Mouse (Mus musculus): ENCODE measurements around the gene Flrt3.

Flrt3 gene

GRCm38 (mm10) chr2:140670963-140671702 is at the start of gene Flrt3:
TSS of gene Flrt3 (minus strand) at chr2:140671469.
- DNase-seq (ENCODE audit: extremely low spot score, low spot score): peak; percentile 84

- no peak for DNase-seq (ENCODE audit: extremely low spot score, low spot score)
These were observed 46.1 kb upstream of the Flrt3 start for GRCm38 (mm10) chr2:140717407-140717806.

DNA sequence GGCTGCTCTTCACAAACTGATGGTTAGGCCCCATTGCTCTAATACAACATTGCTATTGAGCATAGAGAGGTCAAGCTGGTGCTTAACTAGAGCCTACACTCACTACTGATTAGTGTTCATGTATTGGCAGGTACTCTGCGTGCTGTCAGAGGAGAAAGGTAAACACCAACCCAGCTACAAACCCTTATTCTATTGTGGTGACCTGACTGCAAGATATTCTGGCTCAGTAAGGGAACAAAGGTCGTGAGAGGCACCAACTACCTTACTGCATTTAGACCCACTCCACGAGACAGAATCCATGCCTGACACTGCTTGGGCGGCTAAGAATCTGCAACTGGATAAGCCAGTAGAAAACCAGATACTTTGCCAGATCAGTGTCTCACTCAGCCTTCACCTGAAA is 44.6 kb upstream of the Flrt3 start:
- no peak for DNase-seq (ENCODE audit: extremely low spot score, low spot score)

- DNase-seq (ENCODE audit: extremely low spot score, low spot score): no peak
These were observed 36.3 kb upstream of the Flrt3 start for GRCm38 (mm10) chr2:140707550-140707949.

DNA sequence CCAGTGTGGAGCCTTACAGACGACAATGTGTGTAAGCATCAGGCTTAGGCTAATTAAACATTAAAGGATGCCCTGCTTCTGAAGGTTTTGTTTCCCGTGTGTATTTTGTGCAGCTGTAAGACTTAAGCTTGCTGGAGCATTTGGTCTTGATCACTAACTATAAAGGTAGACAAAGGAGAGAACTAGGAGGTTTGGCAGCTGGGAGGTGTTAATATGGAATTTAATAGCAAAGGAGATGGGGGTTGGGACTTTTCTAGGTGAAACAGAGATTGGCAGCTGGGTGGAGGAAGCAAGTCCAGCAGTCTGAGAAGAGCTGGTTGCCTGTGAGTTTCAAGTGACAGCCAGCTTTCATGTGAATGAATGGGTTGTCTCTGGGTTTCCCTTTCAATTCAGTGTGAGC is 34.0 kb upstream of the Flrt3 start:
- DNase-seq (ENCODE audit: extremely low spot score, low spot score): no peak

DNA sequence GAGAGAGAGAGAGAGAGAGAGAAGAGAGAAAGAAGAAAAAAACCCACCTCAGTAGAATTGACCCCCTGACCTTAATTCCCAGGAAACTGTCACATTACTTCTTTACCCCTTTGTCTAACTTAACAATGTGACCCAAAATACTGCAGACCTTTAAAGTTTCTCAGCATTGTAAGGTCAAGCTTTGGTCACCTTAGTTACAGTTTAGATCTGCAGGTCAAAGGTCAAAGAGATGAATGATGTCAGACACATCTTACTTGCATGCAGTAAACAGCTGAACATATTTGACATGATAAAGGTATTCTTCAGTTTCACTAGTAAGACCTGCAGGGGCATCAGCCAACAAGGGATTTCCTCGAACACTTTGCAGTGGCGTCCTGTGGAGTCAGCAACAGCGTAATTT is 32.9 kb upstream of the Flrt3 start:
- no peak for DNase-seq (ENCODE audit: extremely low spot score, low spot score)

DNA sequence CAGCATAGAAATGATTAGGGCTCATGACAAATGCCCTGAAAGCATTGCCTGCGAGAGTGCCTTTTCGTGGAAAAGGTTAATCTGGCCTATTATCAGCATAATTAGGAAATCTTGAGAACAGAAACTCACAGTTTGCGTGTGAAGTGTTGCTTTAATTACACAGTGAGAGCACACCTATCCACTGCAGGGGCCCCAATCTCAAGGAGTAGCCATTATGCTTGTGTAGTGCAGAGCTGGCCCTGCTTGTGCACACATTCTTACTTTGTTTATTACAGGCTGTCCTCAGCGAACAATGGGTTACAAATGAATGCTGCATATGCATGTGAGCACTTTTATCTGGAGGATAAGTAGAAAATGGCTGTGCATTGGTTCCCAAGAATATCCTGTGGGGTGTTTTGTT is 32.1 kb upstream of the Flrt3 start:
- no peak for DNase-seq (ENCODE audit: extremely low spot score, low spot score)

GRCm38 (mm10) chr2:140698585-140698984 is 27.3 kb upstream of the Flrt3 start:
- DNase-seq (ENCODE audit: extremely low spot score, low spot score): no peak

DNA sequence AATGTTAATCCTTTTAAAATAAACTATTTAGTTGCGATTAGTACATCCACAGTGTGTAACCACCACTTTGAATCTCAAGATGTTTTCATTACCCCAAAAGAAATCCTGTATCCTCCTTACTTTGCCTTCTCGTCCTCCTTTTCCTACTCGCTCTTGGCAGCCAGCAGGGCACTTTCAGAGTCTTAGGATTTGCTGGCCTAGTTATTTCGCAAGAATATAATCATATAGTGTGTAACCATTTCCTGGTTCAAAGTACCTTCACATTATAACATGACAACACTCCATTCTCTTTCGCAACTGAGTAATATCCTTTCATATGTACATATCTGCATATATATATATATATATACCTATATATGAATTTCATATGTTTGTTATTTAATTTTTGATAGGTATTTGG is 22.6 kb upstream of the Flrt3 start:
- no peak for DNase-seq (ENCODE audit: extremely low spot score, low spot score)

DNA sequence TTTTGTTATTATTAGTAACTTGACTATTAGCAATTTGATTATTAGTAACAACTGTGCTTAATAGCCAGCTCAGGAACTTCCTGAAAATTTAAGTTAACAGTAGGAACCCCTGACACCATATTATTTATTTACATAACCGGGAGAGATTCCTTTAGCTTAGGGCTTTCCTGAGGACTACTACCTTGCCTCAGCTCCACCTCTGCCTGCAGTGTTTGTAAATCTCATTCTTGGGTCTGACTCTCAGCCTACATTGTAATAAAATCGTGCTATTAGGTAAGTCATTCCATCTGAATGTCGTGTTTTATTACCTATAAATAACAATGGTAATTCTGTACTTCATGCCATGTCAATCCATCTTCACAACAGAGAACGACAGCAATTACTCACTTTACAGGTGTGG is 21.2 kb upstream of the Flrt3 start:
- no peak for DNase-seq (ENCODE audit: extremely low spot score, low spot score)

- DNase-seq (ENCODE audit: extremely low spot score, low spot score): no peak
These were observed 20.1 kb upstream of the Flrt3 start for GRCm38 (mm10) chr2:140691403-140691802.

DNA sequence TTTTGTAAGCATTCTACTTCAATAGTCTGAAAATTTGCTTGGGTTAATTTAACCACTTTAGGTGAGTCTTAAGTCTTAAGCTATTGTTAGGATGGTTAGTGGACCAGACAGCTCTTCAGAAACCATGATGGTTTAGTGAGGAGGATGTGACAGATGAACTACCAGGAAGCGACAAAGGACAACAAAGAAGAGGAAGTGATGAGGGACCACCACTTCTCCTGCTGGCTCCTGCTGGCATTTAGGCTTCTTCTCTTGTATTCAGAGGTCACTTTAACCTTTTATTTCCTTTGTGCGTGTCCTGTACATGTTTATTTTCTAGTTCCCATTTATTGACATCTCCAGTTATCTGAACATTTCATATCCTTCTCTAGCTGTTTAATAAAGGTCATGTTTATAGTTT is 19.6 kb upstream of the Flrt3 start:
- no peak for DNase-seq (ENCODE audit: extremely low spot score, low spot score)

DNA sequence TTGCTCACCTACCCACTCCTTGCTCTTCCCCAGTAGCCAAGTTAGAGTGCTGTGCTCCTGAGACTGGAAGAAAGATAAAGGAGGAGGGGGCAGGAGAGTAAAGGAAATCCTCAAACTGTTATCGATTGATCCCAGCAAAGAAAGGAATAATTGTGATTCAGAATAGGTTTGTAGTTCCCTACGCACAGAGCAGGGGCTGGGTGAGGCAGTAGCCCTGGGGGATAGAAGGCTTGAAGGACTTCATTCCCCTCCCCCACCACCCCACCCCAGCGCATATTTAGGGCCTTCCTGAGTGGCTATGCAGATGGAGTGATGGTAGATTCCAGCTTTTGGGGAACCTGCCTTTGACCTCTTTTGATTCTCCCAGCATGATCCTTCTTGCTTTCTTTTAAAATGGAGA is 5.5 kb upstream of the Flrt3 start:
- no peak for DNase-seq (ENCODE audit: extremely low spot score, low spot score)

GRCm38 (mm10) chr2:140673466-140673865 is 2.2 kb upstream of the Flrt3 start:
- DNase-seq (ENCODE audit: extremely low spot score, low spot score): no peak

- DNase-seq (ENCODE audit: extremely low spot score, low spot score): peak; percentile 76
These were observed 812 bp downstream of the Flrt3 start for GRCm38 (mm10) chr2:140670457-140670856.

DNA sequence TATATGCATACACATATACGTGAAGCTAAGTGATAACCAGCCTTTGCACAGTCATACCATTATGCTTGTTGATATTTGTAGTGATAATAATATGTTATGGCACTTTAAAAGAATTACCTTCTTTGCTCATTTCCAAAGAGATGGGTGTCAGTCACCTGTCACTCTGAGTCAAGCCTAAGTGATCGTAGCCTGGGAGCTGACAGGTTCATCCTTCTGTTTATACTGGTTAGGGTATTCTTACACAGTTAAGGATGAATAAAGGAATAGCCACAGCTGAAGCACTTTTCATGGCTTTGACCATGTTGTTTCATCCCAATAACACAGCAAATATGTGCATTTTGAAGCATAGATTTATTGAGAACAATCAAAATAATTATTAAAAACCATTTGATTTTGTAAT is 1.5 kb downstream of the Flrt3 start:
- no peak for DNase-seq (ENCODE audit: extremely low spot score, low spot score)

DNA sequence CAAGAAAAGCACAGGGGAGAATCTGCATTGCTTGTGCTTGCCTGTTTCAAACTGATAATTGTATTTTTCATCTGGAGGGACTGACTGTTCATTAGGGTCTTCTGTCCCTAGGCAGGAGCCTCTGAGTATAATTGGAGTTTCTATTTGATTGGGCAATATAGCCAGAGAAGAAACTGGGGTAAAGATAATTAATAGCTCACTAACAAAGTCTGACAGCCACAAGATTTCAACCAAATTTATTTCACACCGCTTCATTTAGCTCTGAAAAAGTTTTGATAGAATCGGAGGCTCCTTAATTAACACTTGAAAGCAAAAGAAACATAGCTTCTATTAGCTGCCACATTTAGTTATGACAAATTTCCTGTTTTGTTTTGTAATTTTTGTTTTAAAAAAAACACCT is 2.2 kb downstream of the Flrt3 start:
- DNase-seq (ENCODE audit: extremely low spot score, low spot score): no peak

GRCm38 (mm10) chr2:140668311-140668710 is 3.0 kb downstream of the Flrt3 start:
- peak; percentile 75 for DNase-seq (ENCODE audit: extremely low spot score, low spot score)

DNA sequence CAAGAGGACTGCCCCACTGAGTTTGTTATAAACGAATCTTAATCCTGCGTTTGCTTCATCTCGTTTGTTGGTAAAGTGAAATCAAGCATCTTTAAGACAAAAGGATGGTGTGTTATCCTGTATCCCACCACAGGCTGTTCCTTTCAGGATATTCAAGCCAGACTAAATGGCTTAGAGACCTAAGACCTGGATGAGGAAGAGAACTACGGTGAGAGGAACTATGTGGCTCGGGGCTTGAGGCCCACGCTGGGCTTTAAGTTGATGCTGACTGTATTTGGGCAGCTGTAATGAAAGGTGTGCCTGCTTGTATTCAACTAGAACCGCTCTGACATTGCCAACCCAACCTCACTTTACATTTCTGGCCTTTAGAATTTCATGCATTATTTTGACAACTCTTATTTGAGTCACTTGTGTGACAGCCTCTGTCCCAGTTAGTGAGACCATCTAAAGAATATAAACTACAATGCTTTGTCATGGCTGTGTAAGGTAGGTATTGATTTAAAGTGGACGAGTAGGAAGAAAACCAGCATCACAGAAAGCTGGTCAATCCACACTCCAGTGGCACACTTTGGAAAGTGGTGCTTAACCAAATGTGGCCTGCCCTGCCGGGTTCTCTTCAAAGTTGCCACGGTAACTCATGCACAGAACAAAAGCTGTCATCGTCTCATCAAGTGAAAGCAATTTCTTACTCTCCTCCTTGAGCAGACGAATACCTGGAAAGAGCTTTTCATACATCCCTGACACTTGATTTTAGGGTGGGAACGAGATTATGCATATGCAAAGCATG is 3.8 kb downstream of the Flrt3 start:
- no peak for DNase-seq (ENCODE audit: extremely low spot score, low spot score)

GRCm38 (mm10) chr2:140666846-140667245 is 4.4 kb downstream of the Flrt3 start:
- DNase-seq (ENCODE audit: extremely low spot score, low spot score): no peak

DNA sequence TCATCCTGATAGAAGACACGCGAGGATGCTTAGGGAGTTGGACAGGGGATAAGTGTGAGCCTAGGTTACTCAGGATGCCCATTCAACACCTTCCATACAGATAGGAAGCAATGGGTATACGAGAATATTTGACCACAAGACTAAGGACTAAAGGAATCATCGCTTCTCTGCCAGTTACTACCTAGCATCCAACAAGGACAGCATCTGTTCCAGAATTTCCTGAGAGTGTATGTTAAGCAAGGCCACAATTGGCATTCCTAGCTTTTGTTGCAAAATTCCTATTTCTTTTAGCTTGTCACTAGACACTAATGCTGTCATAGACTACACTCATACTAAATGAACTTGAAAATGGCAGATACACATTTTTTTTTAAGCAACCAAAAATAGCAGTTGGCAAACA is 6.9 kb downstream of the Flrt3 start:
- no peak for DNase-seq (ENCODE audit: extremely low spot score, low spot score)

GRCm38 (mm10) chr2:140662673-140663072 is 8.6 kb downstream of the Flrt3 start:
- DNase-seq (ENCODE audit: extremely low spot score, low spot score): no peak

DNA sequence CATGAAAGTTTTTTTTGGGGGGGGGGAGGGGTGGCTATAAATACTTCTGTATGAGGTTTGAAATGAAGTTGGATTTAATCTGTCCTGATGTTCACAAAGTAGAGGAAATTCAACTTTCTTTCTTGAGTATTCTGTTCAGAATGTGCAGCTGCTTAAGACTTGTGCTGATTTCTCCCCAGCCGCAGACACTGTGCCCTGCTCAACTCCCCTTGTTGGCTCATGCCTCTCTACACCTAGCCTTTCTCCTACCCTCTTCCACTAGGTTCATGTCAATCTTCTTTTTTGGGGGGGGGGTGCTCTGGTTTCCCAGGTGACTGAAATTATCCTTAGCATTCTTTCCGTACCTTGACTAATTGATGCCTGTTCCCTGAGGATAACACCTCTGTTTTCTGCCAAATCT is 17.3 kb downstream of the Flrt3 start:
- DNase-seq (ENCODE audit: extremely low spot score, low spot score): no peak

Measured in neural tube, embryonic 10.5 days (tissue).